Mouse (Mus musculus) megakaryocyte, adult 5-6 weeks (primary cell): ENCODE results near the gene Man1c1. TPM values are rescaled to one million over a fixed set of nuclear protein-coding genes. Genes with fewer than 3 reads are reported as not detected.

Experiments
- ATAC-seq: 2 replicates; pipeline ENCODE4 v1.8.0; 2016; ENCODE audit warnings: mild to moderate bottlenecking, inconsistent platforms; ENCODE audit not compliant: poor library complexity, severe bottlenecking
- total RNA-seq, 2 experiments: library from RNA; stranded (forward) in 1 of 2; stranded (reverse) in 1 of 2; fragments of 153-499, 151-499 nt in 1 of 2; fragments of 221-1000, 200-1000 nt in 1 of 2; gene quantifications; 2 replicates each; pipeline versions ENCODE4 v1.2.3 to v1.2.4; 2015 to 2017

Gene Man1c1
- total RNA-seq, 2 experiments from 2014 or later = 16.9 to 28.0 TPM

DNA sequence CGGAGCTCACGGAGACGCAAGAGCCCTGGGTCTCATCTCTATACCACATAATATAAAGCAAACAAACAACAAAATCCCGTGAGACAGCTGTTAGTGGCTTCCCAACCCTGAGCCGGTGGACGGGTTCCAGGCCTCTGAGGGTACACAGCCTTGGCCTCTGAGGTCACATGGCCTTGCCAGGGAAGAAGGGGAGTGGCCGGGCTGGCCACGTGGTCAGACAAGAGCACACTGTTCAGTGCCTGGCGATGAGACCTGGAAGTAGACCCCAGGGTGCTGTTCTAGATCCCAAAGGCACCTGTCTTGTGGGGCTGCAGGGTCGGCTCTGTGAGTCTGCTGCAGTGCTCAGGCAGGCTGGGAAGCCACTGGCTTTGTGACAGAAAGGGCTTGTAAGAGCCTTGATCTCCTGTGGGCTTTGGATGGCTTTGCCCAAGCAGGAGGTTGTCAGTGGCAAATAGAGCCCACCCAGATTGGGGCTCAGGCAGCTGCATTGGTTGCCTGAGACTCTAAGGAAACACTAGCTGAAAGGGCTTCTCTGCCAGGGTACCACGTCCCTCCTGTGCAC is 116.4 kb downstream of the Man1c1 start:
- ATAC-seq = no peak

DNA sequence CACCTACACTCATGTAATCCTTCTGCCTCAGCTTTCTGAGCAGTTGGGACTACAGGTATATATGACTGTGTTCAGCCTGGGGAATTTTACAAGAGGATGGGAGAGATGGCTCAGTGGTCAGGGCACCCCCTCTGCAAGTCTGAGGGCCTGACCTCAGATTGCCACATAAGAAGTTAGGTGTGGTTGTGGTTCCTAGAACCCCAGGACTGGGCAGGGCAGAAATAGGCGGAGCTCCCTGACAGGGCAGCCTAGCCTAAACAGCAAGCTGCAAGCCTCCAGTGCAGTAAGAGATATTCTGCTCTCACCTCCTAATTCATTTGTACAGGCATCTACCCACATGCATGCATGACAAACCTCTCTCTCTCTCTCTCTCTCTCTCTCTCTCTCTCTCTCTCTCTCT is 117.5 kb downstream of the Man1c1 start:
- ATAC-seq = peak; percentile 62

DNA sequence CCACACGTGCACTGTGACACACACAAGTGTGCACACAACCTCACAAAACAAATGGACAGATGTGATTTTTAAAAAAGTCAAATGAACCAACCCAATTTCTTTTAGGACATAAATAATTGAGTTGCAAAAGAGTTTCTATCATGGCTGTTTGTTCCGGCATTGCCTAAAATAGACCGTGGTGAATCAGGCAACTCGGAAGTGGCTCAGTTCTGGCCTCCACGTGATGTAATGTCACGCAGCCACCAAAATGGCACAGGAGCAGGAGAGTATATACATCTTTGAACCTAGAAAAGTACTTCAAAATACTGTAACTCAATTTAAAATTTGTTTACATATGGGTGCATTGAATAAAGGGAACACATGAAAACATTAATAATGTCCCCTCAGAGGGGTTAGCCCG is 118.0 kb downstream of the Man1c1 start:
- 0 out of 2 replicates have a peak, but pooled peaks have one; percentile 14 for ATAC-seq

GRCm38 (mm10) chr4:134583513-134583912 is 120.6 kb downstream of the Man1c1 start:
- 0 out of 2 replicates have a peak, but pooled peaks have one; percentile 32 for ATAC-seq

DNA sequence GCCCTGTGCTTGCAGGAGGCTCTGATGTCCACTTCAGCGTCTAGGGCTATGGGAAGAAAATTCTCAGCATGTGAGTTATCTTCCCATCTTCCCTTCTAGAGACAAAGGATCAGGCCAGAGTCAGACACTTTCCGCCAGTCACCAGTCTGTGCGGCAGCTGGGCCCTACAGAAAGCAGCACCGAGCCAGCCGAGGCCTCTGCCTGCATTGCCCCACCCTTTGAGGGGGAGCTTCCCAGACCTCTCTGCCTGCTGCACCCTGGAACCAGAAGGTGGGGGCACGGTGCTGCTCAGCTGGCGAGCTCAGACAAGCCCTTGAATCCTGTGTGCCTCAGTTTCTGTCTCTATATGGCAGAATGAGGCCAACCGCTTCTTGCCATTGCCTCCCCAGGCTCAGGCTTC is 122.7 kb downstream of the Man1c1 start:
- ATAC-seq = no peak

DNA sequence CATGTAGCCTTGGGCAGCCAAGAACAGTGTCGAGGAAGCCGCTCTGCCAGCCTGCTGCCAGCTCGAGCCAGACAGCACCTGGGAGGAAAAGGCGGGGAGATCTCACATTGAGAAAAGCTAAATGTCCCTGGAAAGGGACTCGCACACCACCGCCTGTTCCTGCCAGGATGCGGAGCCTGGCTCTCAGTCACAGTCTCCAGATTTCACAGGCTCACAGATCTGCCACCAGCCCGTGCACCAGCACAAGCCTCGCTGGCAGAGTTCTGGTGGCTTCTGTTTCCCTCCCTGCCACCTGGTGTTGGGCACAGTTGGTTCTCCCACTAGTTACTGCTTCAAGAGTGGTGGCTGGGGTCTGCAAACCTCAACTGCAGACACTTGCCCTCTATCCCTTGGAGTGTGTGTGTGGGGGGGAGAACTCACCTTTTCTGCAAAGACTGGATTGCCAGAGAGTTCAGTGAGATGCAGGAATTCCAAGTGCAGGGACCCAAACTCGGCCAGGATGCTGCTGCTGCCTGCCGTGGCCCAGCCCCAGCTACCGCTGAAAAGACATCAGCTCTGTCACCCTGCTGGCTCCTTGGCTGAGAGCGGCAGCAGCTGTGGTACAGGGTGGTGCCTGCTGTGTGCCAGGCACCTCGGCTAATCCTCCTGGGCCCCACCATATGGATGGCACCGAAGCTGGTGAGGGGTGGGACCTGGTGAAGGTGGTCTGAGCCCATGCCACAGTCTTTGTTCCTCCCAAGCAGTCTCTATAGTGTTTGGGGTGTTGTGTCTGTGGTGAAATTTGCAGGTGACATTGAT is 123.5 kb downstream of the Man1c1 start:
- ATAC-seq = no peak

GRCm38 (mm10) chr4:134579620-134580019 is 124.5 kb downstream of the Man1c1 start:
- no peak for ATAC-seq

GRCm38 (mm10) chr4:134579212-134579611 is 124.9 kb downstream of the Man1c1 start:
- ATAC-seq = no peak

DNA sequence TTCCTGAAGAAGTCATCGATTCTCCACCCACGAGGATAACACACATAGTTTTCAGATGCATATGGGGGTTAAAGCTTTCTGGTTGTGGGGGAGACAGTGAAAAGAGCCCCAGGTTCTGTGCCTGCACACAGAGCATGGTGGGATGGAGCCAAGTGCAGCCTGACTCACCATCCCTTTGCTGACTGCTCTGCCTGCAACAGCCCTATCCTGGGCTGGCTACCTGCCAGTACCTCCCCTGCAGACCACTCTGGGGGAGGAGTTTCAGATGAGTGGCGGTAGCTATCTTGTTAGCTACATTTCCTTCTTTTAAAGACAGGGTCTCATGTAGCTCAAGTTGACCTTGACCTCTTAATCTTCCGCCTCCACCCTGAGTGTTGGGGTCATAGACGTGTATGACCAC is 125.7 kb downstream of the Man1c1 start:
- ATAC-seq = no peak

DNA sequence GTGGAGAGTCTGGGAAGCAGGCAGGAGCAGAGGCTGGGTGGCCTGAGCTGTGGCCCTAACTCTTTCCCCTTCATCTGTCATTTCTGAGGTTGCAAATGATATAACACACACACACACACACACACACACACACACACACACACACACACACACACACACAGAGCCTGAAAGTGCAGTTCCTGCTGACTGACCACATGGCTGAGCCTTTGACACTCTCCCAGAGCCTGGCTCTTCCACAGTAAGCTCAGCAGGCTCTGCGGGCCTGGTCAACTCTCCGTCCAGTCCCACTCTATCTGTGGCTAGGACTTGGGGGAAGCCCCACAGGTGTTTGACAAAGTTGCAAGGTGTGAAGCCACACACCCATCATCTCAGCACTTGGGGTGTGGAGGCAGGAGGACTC is 126.8 kb downstream of the Man1c1 start:
- ATAC-seq = no peak

GRCm38 (mm10) chr4:134575486-134575885 is 128.6 kb downstream of the Man1c1 start:
- no peak for ATAC-seq

GRCm38 (mm10) chr4:134572449-134573300 is 131.4 kb downstream of the Man1c1 start:
- ATAC-seq = no peak

DNA sequence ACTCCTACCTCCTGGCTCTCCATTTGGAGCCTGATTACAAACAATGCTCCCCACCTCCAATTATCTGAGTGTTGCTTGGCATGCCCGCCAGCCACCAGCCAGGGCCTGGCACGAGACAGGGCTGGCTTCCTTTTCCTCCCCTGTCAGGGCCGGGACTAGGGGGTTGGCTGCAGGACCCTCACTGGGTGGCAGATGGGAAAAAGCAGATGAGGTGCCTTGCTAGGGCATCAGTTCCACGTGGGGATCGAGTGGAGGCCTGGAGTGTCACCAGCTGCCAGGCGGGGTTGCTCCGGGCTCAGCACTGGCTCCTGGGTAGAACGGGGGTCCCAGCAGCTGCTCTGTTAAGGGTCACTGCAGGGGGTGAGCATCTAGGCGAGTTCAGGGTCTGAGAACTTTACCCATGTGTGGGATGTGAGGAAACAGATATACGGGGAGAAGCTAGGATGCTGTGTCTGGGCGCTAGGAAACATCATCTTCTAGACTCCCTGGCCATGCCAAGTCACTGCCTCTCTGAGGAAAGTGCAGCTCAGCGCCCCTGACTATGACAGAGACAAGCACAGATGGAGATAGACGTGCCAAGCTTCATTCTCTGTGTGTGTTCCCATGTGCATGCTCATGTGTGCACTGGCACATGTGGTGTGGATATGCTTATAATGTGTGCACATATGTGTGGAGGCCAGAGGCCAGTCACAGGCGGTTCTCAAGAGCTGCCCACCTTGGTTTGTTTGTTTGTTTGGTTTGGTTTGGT is 133.2 kb downstream of the Man1c1 start:
- no peak for ATAC-seq

GRCm38 (mm10) chr4:134569831-134570230 is 134.3 kb downstream of the Man1c1 start:
- ATAC-seq = no peak

DNA sequence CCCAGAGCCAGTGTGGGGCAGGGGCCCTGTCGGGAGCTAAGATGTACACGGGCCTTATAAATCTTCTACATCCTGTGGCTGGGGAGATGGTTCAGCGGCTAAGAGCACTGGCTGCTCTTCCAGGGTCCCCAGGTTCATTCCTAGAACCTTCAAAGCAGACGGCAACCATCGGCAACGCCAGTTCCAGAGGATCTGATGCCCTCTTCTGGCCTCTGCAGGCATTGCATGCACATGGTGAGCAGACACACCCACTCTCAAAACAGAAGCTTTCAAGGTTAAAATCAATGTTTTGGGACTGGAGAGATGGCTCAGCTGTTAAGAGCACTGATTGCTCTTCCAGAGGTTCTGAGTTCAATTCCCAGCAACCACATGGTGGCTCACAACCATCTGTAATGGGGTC is 134.9 kb downstream of the Man1c1 start:
- no peak for ATAC-seq

GRCm38 (mm10) chr4:134567377-134568226 is 136.5 kb downstream of the Man1c1 start:
- ATAC-seq = no peak

DNA sequence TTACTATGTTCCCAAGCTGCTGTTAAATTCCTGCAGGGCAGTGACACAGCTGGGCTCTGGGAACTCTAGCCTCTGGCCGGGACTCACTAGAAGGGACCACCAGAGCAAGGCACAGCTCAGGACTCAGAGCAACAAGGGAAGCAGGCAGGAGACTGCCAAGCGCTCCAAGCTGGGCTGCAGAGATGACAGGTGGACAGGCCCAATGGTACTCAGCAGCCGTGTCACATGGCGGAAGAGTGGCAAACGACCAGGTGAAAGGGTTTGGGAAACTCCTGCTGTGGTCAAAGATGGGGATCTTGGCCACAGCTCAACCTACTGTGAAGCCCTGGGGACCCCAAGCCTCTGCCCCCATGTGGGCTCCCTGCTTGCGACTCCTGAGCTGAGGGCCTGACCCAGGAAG is 140.0 kb downstream of the Man1c1 start:
- no peak for ATAC-seq

DNA sequence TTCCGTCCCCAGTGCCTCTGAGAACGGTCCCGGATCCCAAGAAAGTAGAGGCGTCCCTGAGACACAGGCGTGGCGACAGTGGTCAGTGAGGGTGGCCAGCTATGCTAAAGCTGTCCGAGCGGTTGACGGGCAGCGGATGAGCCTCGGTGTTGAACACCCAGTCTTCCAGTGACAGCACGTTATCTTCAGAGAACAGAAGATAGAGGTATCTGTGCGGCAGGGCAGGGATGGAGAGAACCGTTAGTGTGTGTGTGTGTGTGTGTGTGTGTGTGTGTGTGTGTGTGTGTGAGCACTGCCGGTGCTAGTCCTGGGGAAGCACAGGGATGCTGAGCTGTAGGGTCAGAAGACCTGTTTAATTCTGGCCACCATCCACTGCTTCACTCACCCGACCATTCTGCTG is 140.5 kb downstream of the Man1c1 start:
- no peak for ATAC-seq

GRCm38 (mm10) chr4:134562014-134562413 is 142.1 kb downstream of the Man1c1 start:
- ATAC-seq = no peak

GRCm38 (mm10) chr4:134560699-134561098 is 143.4 kb downstream of the Man1c1 start:
- ATAC-seq = no peak
